In genomic region chrX:6495456-6495855, GRCm38 (mm10) we compare ENCODE assay signal across 21 mouse cellular contexts.
DNase-seq lines count a peak whose midpoint lies in the region; ATAC-seq lines count a peak whose summit lies in the region.
"Had no signal": no experiment of that assay in that cellular context is flagged by ENCODE, and none has a peak within 500 bp of the region (broad histone marks: within the 10 kb centered on the region; RNA-seq: fewer than 3 reads in every experiment).

No protein-coding gene starts in this region.

- peak overlapping the region; percentile 82 for H3K27ac ChIP-seq in embryonic facial prominence, embryonic 13.5 days
- H3K27ac ChIP-seq in limb, embryonic 11.5 days (replicated peaks; ENCODE audit: low read depth, low read length), result peak overlapping the region; percentile 9; the same call in 1 of the 2 replicates
- H3K27ac ChIP-seq: forebrain, embryonic 13.5 days; hindbrain, embryonic 15.5 days; neural tube, embryonic 15.5 days; stomach, postnatal 0 days had no signal

- ATAC-seq in embryonic facial prominence, embryonic 13.5 days (ENCODE audit: insufficient number of reproducible peaks, insufficient read depth, low FRiP score, low TSS enrichment, low read depth), result peak; percentile 71; the same call in 1 of the 2 replicates
- ATAC-seq in limb, embryonic 11.5 days (ENCODE audit: insufficient number of reproducible peaks, low FRiP score, low TSS enrichment, low read depth), result no peak
- ATAC-seq: forebrain, embryonic 13.5 days; liver, postnatal 0 days had no signal

- H3K4me1 ChIP-seq in embryonic facial prominence, embryonic 13.5 days, result peaks cover 22% of the 10 kb centered on the region
- H3K4me1 ChIP-seq in limb, embryonic 11.5 days (ENCODE audit: control insufficient read depth, insufficient read depth, low read length), result no peaks in the 10 kb centered on the region
- H3K4me1 ChIP-seq: hindbrain, embryonic 15.5 days had no signal

- H3K36me3 ChIP-seq in embryonic facial prominence, embryonic 13.5 days, result no peaks in the 10 kb centered on the region
- no peaks in the 10 kb centered on the region for H3K36me3 ChIP-seq in limb, embryonic 11.5 days (ENCODE audit: control insufficient read depth, insufficient read depth, low read length)
- H3K36me3 ChIP-seq: hindbrain, embryonic 15.5 days; neural tube, embryonic 15.5 days had no signal

- H3K9me3 ChIP-seq in embryonic facial prominence, embryonic 13.5 days, result no peaks in the 10 kb centered on the region
- no peaks in the 10 kb centered on the region for H3K9me3 ChIP-seq in limb, embryonic 11.5 days (ENCODE audit: control insufficient read depth, low read length)
- H3K9me3 ChIP-seq: forebrain, embryonic 13.5 days; hindbrain, embryonic 15.5 days; neural tube, embryonic 15.5 days had no signal

- H3K9ac ChIP-seq in embryonic facial prominence, embryonic 13.5 days, result no peak overlapping the region
- H3K9ac ChIP-seq in limb, embryonic 11.5 days (ENCODE audit: low read length), result no peak overlapping the region
- H3K9ac ChIP-seq: forebrain, embryonic 13.5 days; hindbrain, embryonic 15.5 days; liver, postnatal 0 days; neural tube, embryonic 15.5 days had no signal

- no peak overlapping the region for H3K4me3 ChIP-seq in embryonic facial prominence, embryonic 13.5 days
- H3K4me3 ChIP-seq in limb, embryonic 11.5 days (ENCODE audit: low read depth, low read length), result no peak overlapping the region
- H3K4me3 ChIP-seq: forebrain, embryonic 13.5 days; hindbrain, embryonic 15.5 days; neural tube, embryonic 15.5 days had no signal

- no peak overlapping the region for H3K4me2 ChIP-seq in embryonic facial prominence, embryonic 13.5 days
- no peak overlapping the region for H3K4me2 ChIP-seq in limb, embryonic 11.5 days (ENCODE audit: low read depth, severe bottlenecking)
- H3K4me2 ChIP-seq: forebrain, embryonic 13.5 days; hindbrain, embryonic 15.5 days; liver, embryonic 11.5 days; midbrain, embryonic 11.5 days; neural tube, embryonic 15.5 days had no signal

- no peaks in the 10 kb centered on the region for H3K27me3 ChIP-seq in embryonic facial prominence, embryonic 13.5 days
- no peaks in the 10 kb centered on the region for H3K27me3 ChIP-seq in limb, embryonic 11.5 days (ENCODE audit: control insufficient read depth, insufficient read depth, low read length)
- H3K27me3 ChIP-seq: forebrain, embryonic 13.5 days; hindbrain, embryonic 15.5 days; neural tube, embryonic 15.5 days had no signal

- DNase-seq in Muller cell, postnatal 12 days (ENCODE audit: inconsistent ontology term), result peak; percentile 70
- DNase-seq in adipocyte (ENCODE audit: low spot score), result peak; percentile 4
- DNase-seq in limb, embryonic 11.5 days (ENCODE audit: low spot score), result peak; percentile 47
- DNase-seq in lung, postnatal 25 days (ENCODE audit: low spot score), result no peak
- DNase-seq in kidney, adult 8-10 months, result no peak
- DNase-seq in urinary bladder, postnatal 25 days (ENCODE audit: low spot score), result no peak
- DNase-seq: adrenal gland, adult 2 months; cerebellum, adult 18-20 months; cerebellum, postnatal 14 days; heart, postnatal 36 days; kidney, postnatal 36 days; liver, postnatal 0 days; thymus, adult 2 months; thymus, postnatal 4 days had no signal

Comparison
In these comparisons a context has a peak if more than half of its experiments do, and no peak if none do; other contexts are left out.
1. DNase-seq: peak in Muller cell, postnatal 12 days (single experiment), adipocyte (single experiment) and limb, embryonic 11.5 days (single experiment); none in lung, postnatal 25 days (single experiment), kidney, adult 8-10 months (0 of 2) and urinary bladder, postnatal 25 days (single experiment).